Mouse (Mus musculus): ENCODE data around the gene Birc3.
"Not testable (repeated sequence)": the region's sequence is repeated elsewhere in the genome, so short reads cannot be mapped to it uniquely, and the experiment has no call there.

Gene Birc3

DNA sequence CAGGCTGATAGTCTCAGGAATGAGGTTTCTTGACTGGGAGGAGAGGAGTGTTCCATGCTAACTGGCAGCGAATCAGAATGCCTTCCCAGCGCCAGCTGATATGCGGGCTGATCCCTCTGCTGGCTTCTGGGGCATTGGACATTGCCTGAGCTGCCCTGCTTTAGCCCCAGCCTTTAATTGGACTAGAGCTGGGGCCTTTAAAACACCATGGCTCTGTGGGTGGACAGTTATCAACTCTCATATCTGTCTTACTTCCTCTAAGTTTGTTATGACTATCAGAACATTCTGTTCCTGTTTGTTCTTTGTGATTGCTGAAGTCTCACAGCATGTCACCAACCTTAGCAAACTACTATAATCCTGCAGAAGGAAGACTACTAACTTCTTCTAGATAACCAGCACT, 5.0 kb downstream of the Birc3 start:
- no peak for DNase-seq (ENCODE audit: low spot score in 2 of 2)

DNA sequence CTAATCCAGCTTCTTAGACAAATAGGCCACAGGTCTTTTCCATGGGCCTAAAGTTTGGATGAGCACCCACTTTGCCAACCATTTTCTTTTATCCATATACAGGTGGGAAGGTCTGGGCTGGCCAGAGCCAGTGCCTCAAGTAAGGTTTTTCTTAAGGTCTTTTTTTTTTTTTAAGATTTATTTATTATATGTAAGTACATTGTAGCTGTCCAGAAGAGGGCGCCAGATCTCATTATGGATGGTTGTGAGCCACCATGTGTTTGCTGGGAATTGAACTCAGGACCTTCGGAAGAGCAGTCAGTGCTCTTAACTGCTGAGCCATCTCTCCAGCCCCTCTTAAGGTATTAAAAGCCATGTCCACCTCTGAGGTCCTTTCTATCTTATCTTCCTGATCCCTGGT, 6.0 kb downstream of the Birc3 start:
- DNase-seq (ENCODE audit: low spot score in 2 of 2), result not testable (repeated sequence)

DNA sequence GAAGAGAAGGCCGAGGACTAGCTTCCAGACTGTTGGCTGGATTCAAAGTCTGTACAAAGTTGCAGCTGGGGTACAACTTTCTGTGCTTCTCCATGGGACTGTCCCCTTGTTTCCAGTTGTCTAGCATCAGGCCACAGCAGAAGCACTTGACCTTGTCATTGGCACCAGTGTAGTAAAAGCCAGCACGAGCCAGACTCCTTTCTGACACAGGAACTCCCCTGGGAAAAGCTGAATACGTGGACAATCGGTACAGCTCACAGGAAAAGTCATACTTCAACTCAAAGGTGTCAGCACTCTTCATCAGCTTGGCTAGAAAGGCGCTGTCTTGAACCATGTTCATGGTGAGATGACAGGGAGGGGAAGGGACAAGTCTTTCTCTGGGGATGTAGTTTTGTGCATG, 12.0 kb downstream of the Birc3 start:
- no peak for DNase-seq (ENCODE audit: low spot score in 2 of 2)

DNA sequence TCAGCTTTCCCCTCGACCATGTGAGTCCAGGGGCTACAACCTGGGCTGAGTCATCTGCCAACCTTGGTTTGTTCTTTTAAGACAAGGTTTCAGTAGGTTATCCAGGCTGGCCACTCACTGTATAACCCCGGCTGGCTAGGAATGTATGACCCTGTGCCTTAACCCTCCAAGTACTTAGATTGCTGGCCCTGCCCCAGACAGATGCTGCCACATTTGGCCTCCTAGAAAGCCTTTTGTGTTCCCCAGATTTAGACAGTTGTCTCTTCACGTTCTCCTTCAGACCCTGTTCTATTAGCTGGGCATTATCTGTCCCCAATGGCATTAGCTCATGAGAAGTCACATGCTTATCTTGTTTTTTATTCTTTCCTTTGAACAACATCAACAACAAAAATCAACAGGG, 17.1 kb downstream of the Birc3 start:
- no peak for DNase-seq (ENCODE audit: low spot score in 2 of 2)

GRCm38 (mm10) chr9:7855374-7855773, 17.6 kb downstream of the Birc3 start:
- no peak for DNase-seq (ENCODE audit: low spot score in 2 of 2)

- DNase-seq (ENCODE audit: low spot score in 2 of 2), result not testable (repeated sequence)
These were observed 18.8 kb downstream of the Birc3 start for GRCm38 (mm10) chr9:7854196-7854595.

GRCm38 (mm10) chr9:7852346-7853230, 20.4 kb downstream of the Birc3 start:
- no peak for DNase-seq (ENCODE audit: low spot score in 2 of 2)

- DNase-seq (ENCODE audit: low spot score in 2 of 2), result no peak
These were observed 21.1 kb downstream of the Birc3 start for GRCm38 (mm10) chr9:7851841-7852240.

DNA sequence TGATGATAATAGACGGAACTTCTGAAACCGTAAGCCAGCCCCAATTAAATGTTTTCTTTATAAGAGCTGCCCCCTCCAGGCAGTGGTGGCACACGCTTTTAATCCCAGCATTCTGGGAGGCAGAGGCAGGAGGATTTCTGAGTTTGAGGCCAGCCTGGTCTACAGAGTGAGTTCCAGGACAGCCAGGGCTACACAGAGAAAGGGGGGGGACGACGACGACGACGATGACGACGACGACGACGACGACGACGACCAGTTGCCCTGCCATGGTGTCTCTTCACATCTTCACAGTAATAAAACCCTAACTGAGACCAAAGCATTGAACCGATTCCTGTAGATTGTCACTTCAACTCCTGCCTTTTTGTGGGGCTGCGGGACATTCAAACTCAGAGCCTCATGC, 24.8 kb downstream of the Birc3 start:
- no peak for DNase-seq (ENCODE audit: low spot score in 2 of 2)

DNA sequence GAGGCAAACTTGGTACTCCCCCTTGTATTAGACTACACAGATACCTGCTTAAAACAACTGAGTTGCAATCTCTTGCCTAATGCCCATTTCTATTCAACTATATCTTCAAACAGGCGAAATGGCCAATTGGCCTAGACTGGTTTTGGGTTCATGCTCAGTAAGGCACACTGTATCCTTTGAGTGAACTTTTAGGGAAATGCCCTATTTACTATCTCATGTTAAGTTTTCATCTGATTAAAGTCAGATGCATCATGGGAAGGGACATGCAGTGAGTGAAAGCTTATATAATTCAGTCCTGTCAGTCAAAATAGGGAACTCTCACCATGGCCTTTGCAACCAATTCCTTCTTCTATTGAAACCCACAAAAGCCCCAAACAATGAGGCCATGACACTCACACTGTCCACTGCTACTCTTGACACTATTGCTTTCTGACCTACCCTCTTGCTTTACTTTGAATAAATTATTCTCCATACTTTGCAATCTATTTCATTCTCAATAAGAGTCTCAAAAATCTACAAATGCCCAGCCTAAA, 26.3 kb downstream of the Birc3 start:
- no peak for DNase-seq (ENCODE audit: low spot score in 2 of 2)

DNA sequence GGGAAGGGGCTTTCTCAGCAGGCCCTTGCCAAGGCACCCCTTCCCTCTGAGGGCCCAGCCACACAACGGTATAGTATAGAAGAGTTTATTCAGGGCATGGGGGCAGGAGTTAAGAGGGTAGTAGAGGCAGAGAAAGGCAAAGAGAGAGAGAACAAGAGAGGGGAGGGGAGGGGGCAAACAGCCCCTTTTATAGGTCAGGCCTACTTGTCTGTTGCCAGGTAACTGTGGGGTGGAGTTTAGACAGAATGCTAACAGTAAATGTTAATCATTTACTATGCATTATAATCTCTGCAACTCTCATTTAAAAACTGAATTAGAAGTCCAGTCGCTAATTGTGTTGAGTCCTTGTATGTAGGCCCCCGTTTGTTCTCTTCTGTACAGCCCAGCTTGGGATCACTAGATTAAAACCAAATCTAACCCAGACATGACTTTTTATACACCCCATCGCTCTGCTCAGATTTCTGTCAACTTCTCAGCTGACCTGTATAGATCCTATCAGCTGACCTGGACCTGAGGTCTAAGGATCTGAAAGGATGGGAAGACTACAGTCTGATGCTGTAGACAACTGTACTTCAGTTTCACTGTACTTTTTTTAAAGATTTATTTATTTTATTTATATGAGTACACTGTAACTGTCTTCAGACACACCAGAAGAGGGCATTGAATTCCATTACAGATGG, 27.6 kb downstream of the Birc3 start:
- no peak for DNase-seq (ENCODE audit: low spot score in 2 of 2)

DNA sequence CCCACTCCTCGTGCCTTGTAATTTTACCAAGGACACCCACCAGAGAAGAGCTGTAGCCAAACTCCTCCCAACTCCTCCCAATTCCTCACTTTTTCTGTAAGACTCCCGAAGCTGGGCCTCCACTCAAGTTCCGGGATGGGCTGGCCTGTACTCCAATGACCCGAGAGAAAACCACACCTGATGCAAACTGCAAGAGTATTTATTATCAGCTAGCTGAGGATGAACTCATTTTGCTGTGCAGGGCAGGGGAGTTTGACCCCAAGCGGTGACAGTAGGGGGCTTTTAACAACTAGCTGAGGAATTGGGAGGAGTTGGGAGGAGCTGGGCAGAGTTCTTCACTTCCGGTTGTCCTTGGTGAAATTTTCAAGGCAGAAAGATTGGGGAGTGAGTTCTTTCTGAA, 31.8 kb downstream of the Birc3 start:
- no peak for DNase-seq (ENCODE audit: low spot score in 2 of 2)

DNA sequence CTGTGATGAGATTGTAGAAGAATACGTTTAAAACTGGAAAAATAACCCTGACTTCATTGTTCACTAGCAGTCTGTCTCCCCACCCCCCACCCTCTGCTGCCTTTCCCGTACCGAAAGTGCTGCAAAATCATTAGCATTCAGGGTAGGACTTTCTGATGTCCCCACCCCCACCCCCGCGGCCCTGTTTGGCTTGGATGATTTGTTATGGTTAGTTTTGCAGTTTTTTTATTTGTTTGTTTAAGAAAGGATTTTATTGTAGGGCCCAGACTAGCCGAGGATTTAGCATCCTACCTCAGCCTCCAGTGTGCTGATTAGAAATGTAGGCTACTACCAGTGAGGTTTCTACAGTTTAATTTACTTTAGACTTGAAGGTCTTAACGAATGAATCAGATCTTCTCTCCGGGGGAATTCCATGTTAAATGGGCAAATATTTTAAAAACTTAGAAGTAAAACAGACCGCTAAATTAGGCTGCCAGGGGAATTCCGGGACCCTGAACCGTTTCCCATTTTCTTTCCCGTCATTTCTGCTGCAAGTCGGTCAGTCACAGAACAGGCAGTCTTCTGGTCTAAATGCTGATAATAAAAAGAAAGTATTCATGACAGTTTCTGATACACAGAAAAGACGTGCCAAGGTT, 35.1 kb downstream of the Birc3 start:
- no peak for DNase-seq (ENCODE audit: low spot score in 2 of 2)

DNA sequence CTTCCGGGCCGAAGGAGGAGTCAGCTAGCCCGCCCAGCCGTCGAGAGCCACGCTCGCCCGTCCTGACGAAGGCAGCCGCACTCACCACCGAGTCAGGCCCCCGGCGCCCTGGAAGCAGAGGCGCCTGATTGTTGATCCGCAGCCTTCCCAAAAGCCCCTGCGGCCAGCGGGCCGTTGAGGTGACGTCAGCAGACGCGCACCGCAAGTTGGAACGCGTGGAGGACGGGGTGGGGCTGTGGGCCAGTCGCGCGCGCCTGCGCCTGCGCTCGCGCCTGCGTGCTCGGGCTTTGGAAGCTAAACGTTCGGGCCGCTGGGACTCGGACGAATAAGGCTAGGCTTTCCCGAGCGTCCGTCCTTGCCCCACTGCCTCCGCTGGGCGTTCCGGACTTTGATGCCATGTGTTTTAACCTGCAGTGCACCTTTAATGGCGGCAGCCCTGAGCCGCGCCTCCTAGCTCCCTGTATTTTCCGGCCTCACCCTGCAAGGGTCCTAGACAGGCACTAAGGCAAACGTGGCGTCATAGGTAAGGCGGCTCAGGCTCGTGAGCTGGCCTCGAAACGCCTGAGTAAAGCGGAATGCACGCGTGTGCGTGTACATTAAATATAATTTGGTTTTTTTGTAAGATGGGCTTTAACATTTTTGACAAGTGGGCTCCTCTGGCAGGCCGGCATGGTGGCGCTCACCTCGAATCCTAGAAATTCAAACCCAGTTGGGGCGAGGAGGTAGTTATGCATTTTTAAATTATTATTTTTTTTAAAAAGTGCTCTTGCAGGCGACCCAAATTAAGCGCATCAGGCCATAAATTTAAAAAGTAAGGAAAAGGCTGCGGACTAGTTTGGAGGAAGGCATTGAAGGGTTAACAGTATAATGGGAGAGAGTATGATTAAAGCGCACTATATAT, 35.8 kb downstream of the Birc3 start, which contains the start of gene Birc2:
Gene Birc2 (minus strand): TSS at position 160 of the 901 bp plus-strand sequence.
- DNase-seq (ENCODE audit: low spot score in 2 of 2), result peak; percentile 94 to 95

- DNase-seq (ENCODE audit: low spot score in 2 of 2), result peak; percentile 32 to 51
These were observed 36.7 kb downstream of the Birc3 start for GRCm38 (mm10) chr9:7836331-7836730.

DNA sequence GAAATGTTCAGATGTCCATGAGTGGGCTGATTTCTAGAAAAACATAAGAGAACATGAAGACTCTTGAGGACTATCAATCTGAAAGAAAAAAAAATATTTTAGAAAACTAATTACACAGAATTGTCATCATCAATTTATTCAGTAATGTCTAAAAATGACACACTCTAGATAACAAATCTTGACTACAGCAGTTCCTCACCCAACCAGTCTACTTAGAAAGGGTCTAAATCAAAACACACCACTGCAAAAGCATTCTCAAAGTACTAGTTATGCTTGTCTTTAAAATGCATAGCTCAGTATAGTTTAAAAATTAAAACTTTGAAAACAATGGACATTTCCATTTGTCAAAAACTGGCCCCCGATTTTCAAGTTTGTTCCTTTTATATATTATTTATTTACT, 37.7 kb downstream of the Birc3 start:
- no peak for DNase-seq (ENCODE audit: low spot score in 2 of 2)

DNA sequence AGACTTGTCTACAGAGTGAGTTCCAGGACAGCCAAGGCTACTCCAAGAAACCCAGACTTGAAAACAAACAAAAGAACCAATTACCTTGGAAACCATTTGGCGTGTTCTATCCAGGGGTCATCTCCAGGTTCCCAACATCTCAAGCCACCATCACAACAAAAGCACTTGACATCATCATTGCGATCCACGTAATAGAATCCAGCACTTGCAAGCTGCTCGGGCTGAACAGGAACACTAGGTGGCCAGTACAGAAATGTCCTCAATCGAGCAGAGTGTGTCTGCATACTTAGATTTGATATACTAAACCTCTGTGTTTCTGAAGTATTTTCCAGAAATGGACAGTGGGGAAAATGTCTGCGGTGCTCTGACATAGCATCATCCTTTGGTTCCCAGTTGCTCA, 39.6 kb downstream of the Birc3 start:
- DNase-seq (ENCODE audit: low spot score in 2 of 2), result no peak

DNA sequence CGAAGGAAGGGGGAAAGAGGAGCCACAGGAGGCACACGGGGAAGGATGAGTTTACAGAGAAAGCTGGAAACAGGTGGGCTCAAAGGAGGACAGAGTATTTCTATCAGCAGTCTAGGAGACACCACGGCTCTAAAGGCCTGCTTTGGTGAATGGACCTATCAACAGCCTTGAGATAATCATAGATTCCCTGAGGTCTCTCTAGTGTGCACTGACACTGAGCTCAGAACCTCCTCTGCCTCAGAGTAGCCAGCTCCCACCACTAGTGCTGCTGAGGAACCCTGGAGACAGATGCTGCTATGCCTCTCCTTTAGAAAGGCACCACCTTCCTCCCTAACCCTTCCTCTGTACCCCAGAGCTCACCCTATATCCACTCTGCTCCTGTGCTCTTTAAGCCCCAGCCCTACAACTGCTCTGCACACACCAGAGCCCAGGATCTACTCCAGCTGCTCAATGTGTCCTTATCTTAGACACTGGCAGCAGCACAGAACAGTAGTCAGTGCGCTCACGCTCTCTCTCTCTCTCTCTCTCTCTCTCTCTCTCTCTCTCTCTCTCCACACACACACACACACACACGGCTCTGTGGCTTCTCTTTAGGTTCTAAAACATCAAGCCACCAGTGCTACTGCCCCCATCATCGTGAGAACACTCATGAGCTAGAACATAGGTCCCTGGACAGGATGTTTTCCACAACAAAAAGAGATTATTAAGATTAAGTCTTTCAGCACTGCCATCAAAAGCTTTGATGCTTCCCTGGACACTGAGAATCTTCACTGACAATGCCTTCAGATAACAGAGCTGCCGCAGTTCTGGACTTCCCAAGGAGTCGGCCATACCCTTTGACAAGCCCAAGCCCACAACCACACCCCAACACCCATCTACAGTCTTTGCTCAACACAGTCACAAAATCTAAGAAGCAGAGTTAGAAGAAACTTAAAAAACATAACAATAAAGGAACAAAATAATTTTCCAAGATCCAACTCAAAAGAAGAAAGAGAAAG, 43.2 kb downstream of the Birc3 start:
- no peak for DNase-seq (ENCODE audit: low spot score in 2 of 2)

DNA sequence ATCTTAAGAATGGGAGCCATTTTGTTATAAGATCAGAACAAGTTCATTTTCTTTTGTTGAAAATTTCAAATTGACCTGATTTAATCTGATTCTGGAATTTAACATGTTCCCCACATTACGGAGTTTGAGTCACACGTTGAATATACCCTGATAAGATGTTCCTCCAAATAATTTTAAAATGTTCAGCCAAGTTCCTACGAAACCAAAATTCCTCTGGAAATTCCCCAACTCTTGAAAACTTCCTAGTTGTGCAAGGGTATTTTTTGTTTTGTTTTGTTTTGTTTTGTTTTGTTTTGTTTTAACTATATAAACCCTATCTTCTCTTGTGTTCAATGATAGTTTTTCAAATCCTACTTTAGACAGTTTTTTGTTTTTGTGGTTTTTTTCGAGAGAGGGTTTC, 44.3 kb downstream of the Birc3 start:
- no peak for DNase-seq (ENCODE audit: low spot score in 2 of 2)

GRCm38 (mm10) chr9:7824916-7825315, 48.1 kb downstream of the Birc3 start:
- DNase-seq (ENCODE audit: low spot score in 2 of 2), result no peak
